15 mouse cellular contexts compared by ENCODE assay signal in the genomic region with DNA sequence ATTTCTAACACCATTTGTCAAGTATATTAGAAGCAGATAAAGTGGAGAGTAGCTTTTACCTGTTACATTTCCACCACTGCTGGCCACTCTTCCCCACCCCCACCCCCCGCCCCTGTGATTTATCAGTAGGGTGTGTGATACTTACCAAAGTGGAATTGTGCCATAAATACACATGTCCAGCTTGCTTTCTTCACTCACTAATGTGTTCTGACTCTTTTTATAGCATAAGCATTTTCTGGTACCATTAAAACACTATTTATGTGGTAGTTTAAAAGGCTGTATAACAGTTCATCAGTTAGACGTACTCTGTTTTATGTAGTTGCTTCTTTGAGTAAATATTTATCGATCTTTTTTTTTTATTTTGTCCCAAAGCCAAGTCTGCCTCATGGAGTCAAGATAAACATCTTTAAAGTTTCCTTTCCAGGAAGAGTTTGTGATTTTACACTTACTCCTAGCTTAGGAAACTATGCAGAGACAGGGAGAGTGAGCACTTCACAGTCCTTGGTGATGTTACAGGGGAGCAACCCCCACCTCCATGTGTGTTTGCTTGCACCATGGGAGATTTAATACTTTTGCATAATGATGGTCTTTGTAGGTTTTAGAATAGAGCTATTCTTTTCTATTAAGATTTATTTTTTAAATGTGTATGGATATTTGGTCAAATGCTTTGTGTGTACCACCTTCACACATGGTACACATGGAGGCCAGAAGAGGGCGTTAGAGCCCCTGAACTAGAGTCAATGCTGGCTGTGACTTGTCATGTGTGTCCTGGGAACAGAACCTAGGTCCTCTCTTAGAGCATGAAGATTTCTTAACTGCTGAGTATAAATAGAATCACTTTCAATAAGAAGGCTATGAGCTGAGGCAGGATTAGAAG. TPM values are rescaled to one million over a fixed set of nuclear protein-coding genes. Genes with fewer than 3 reads are reported as not detected.
DNase-seq lines count a peak whose midpoint lies in the region; ATAC-seq and TF ChIP-seq lines count a peak whose summit lies in the region.
"Had no signal": no experiment of that assay in that cellular context is flagged by ENCODE, and none has a peak within 500 bp of the region (broad histone marks: within the 10 kb centered on the region; RNA-seq: fewer than 3 reads in every experiment).

No protein-coding gene starts in this region.

- POLR2A ChIA-PET in Patski (lab: Charles Lee): interaction anchor here (0.9 to 1.2 kb wide), 2 partner anchors 23 to 41 kb away, joined by 3 to 4 read pairs; a partner anchor contains a TSS

- peak overlapping the region; percentile 68 for H3K27ac ChIP-seq in heart, embryonic 15.5 days
- no peak overlapping the region for H3K27ac ChIP-seq in liver, adult 2 months (replicated peaks; ENCODE audit: insufficient read depth, low read depth, low read length)
- no peak overlapping the region for H3K27ac ChIP-seq in liver, embryonic 11.5 days (ENCODE audit: low read depth, low read length)
- H3K27ac ChIP-seq in intestine, postnatal 0 days (ENCODE audit: low read depth, low read length): no peak overlapping the region
- H3K27ac ChIP-seq: embryonic facial prominence, embryonic 12.5 days; hindbrain, embryonic 14.5 days; limb, embryonic 12.5 days had no signal

- 0 out of 2 replicates have a peak overlapping the region, but pooled peaks have one; percentile 19 for H3K4me2 ChIP-seq in heart, embryonic 15.5 days
- H3K4me2 ChIP-seq in liver, embryonic 11.5 days: no peak overlapping the region
- H3K4me2 ChIP-seq in intestine, postnatal 0 days (replicated peaks; ENCODE audit: low read depth): no peak overlapping the region
- H3K4me2 ChIP-seq: embryonic facial prominence, embryonic 12.5 days; hindbrain, embryonic 14.5 days; limb, embryonic 12.5 days had no signal

- ATAC-seq in heart, embryonic 15.5 days (replicated peaks; ENCODE audit: insufficient number of reproducible peaks, insufficient read depth, low FRiP score, low read depth): no peak; the same call in 1 of the 2 replicates
- no peak for ATAC-seq in liver, embryonic 11.5 days (replicated peaks; ENCODE audit: low FRiP score)
- ATAC-seq in Patski: no peak
- no peak for ATAC-seq in intestine, postnatal 0 days
- ATAC-seq: forebrain, embryonic 16.5 days had no signal

- WGBS in heart, embryonic 15.5 days: 42% methylated on average over 4 of the region's 4 CpGs
- WGBS in liver, adult 2 months: 29% methylated on average over 4 of the region's 4 CpGs
- 76% methylated on average over 4 of the region's 4 CpGs for WGBS in liver, embryonic 11.5 days
- WGBS in intestine, postnatal 0 days: 36% methylated on average over 4 of the region's 4 CpGs

- H3K9me3 ChIP-seq in heart, embryonic 15.5 days (replicated peaks): no peaks in the 10 kb centered on the region
- H3K9me3 ChIP-seq in liver, embryonic 11.5 days (ENCODE audit: control insufficient read depth, low read length): no peaks in the 10 kb centered on the region
- H3K9me3 ChIP-seq in intestine, postnatal 0 days (ENCODE audit: control insufficient read depth): no peaks in the 10 kb centered on the region
- H3K9me3 ChIP-seq: embryonic facial prominence, embryonic 12.5 days; limb, embryonic 12.5 days had no signal

- CTCF ChIA-PET in Patski (lab: Charles Lee): interaction anchor here (1.1 to 6.5 kb wide), 9 partner anchors 12 to 56 kb away, joined by 3 to 54 read pairs (median 11); a partner anchor contains a TSS

- TF ChIP-seq POLR2A in liver, adult 2 months (IDR thresholded peaks at IDR 0.05; ENCODE audit: extremely low read depth, insufficient read depth, low read length): no peak

- no peak for TF ChIP-seq CTCF in liver, adult 2 months (IDR thresholded peaks at IDR 0.05; ENCODE audit: low read depth, low read length)
- TF ChIP-seq CTCF in Patski (IDR thresholded peaks at IDR 0.05): peak; percentile 35
- TF ChIP-seq CTCF in intestine, postnatal 0 days (IDR thresholded peaks at IDR 0.05; ENCODE audit: low read depth): peak; percentile 49; the same call in 1 of the 2 replicates

- in situ Hi-C loops in Patski (cut with MboI; ENCODE audit: low pct_unique_long_range_greater_than_20kb): no loop called here

- peaks cover 35% of the 10 kb centered on the region for H3K4me1 ChIP-seq in heart, embryonic 15.5 days (replicated peaks)
- H3K4me1 ChIP-seq in liver, adult 2 months (ENCODE audit: control insufficient read depth, insufficient read depth, low read length): peaks cover 17% of the 10 kb centered on the region
- no peaks in the 10 kb centered on the region for H3K4me1 ChIP-seq in liver, embryonic 11.5 days (replicated peaks; ENCODE audit: control insufficient read depth, insufficient read depth, low read length)
- H3K4me1 ChIP-seq in intestine, postnatal 0 days (replicated peaks; ENCODE audit: control insufficient read depth, insufficient read depth, low read length): 0 out of 2 replicates have a peak, but pooled peaks cover 5% of the 10 kb centered on the region
- H3K4me1 ChIP-seq: embryonic facial prominence, embryonic 12.5 days; limb, embryonic 12.5 days had no signal

- intact Hi-C loops in heart, postnatal 14 days (cut with DNase I): loop anchor here (5.0 kb wide), 1 partner anchor 249 kb away; no protein-coding TSS in a partner anchor

- DNase-seq in heart, postnatal 14 days: no peak
- DNase-seq in liver, adult 2 months (ENCODE audit: extremely low read depth, low read depth, low spot score): peak; percentile 66
- no peak for DNase-seq in liver, embryonic 11.5 days (ENCODE audit: low spot score)
- no peak for DNase-seq in Patski (ENCODE audit: low read depth, low spot score)
- DNase-seq in layer of hippocampus, adult 18-20 months (ENCODE audit: low spot score in 2 of 2): no peak
- DNase-seq in ovary, postnatal 36 days (ENCODE audit: low spot score): no peak
- DNase-seq: cerebellum, adult 9-10 months; layer of hippocampus, adult 9-11 months; thymus, postnatal 4 days had no signal

- H3K27me3 ChIP-seq in heart, embryonic 15.5 days: no peaks in the 10 kb centered on the region
- no peaks in the 10 kb centered on the region for H3K27me3 ChIP-seq in liver, adult 2 months (ENCODE audit: control insufficient read depth, insufficient read depth, low read length)
- H3K27me3 ChIP-seq in liver, embryonic 11.5 days (replicated peaks; ENCODE audit: control insufficient read depth, insufficient read depth, low read length): no peaks in the 10 kb centered on the region
- H3K27me3 ChIP-seq in Patski: no peaks in the 10 kb centered on the region
- no peaks in the 10 kb centered on the region for H3K27me3 ChIP-seq in intestine, postnatal 0 days (replicated peaks; ENCODE audit: control insufficient read depth, insufficient read depth, low read length)
- H3K27me3 ChIP-seq: embryonic facial prominence, embryonic 12.5 days; limb, embryonic 12.5 days had no signal

- no peaks in the 10 kb centered on the region for H3K79me2 ChIP-seq in liver, adult 2 months (ENCODE audit: control insufficient read depth, insufficient read depth, low read length)

- peaks cover 24% of the 10 kb centered on the region for H3K36me3 ChIP-seq in heart, embryonic 15.5 days
- H3K36me3 ChIP-seq in liver, adult 2 months (ENCODE audit: control insufficient read depth, insufficient read depth, low read length): peaks cover 11% of the 10 kb centered on the region
- H3K36me3 ChIP-seq in liver, embryonic 11.5 days (ENCODE audit: control insufficient read depth, insufficient read depth, low read length): peaks cover 10% of the 10 kb centered on the region
- peaks cover 25% of the 10 kb centered on the region for H3K36me3 ChIP-seq in intestine, postnatal 0 days (ENCODE audit: control insufficient read depth, insufficient read depth)

- no peak overlapping the region for H3K4me3 ChIP-seq in heart, embryonic 15.5 days
- no peak overlapping the region for H3K4me3 ChIP-seq in liver, adult 2 months (ENCODE audit: insufficient read depth, low read depth, low read length)
- H3K4me3 ChIP-seq in liver, embryonic 11.5 days (ENCODE audit: low read depth, low read length): no peak overlapping the region
- no peak overlapping the region for H3K4me3 ChIP-seq in intestine, postnatal 0 days (ENCODE audit: low read depth, low read length)
- H3K4me3 ChIP-seq: embryonic facial prominence, embryonic 12.5 days; limb, embryonic 12.5 days had no signal

- no peak overlapping the region; the same call in 1 of the 2 replicates for H3K9ac ChIP-seq in heart, embryonic 15.5 days
- H3K9ac ChIP-seq in liver, adult 2 months (ENCODE audit: low read depth, low read length): no peak overlapping the region
- no peak overlapping the region for H3K9ac ChIP-seq in liver, embryonic 11.5 days (ENCODE audit: low read depth, low read length)
- H3K9ac ChIP-seq in intestine, postnatal 0 days (ENCODE audit: low read depth, low read length): no peak overlapping the region
- H3K9ac ChIP-seq: embryonic facial prominence, embryonic 12.5 days; hindbrain, embryonic 14.5 days; limb, embryonic 12.5 days had no signal

RNA-seq across cellular contexts. Expression of a gene that starts 23.1 kb away (rescaled TPM):
- polyA plus RNA-seq in heart, embryonic 15.5 days (2015; fragmentation: Nextera tagmentation; extraction: Ambion mirVana): 43.9 and 45.3 TPM in 2 replicates
- 10 to 100 TPM; 33.7 to 38.1 TPM for total RNA-seq in heart, postnatal 14 days (2021)
- 62.3 and 74.3 TPM in 2 replicates for total RNA-seq in liver, adult 2 months (2014; rRNA removed)
- 7.7 and 9.4 TPM in 2 replicates for polyA plus RNA-seq in liver, adult 2 months (2012; rRNA removed)
- 44.5 and 55.3 TPM in 2 replicates for polyA plus RNA-seq in liver, embryonic 11.5 days (2014; fragmentation: Nextera tagmentation; extraction: Ambion mirVana)
- 65.2 TPM for polyA plus RNA-seq in Patski (2021)
- polyA plus RNA-seq in intestine, postnatal 0 days (2015; fragmentation: Nextera tagmentation; extraction: Ambion mirVana): 37.3 and 42.6 TPM in 2 replicates
- 10 to 100 TPM; 61.8 to 62.3 TPM for total RNA-seq in layer of hippocampus, adult 18-20 months (2021)

RNA-seq across cellular contexts. Expression of a gene that starts 28.0 kb away (rescaled TPM):
- 50.3 and 56.1 TPM in 2 replicates for polyA plus RNA-seq in heart, embryonic 15.5 days (2015; fragmentation: Nextera tagmentation; extraction: Ambion mirVana)
- 10 to 100 TPM; 41.9 to 43.6 TPM for total RNA-seq in heart, postnatal 14 days (2021)
- 19.7 and 22.2 TPM in 2 replicates for total RNA-seq in liver, adult 2 months (2014; rRNA removed)
- polyA plus RNA-seq in liver, adult 2 months (2012; rRNA removed): 15.9 and 24.6 TPM in 2 replicates
- polyA plus RNA-seq in liver, embryonic 11.5 days (2014; fragmentation: Nextera tagmentation; extraction: Ambion mirVana): 41.7 and 42.2 TPM in 2 replicates
- 51.9 TPM for polyA plus RNA-seq in Patski (2021)
- 40.6 and 42.9 TPM in 2 replicates for polyA plus RNA-seq in intestine, postnatal 0 days (2015; fragmentation: Nextera tagmentation; extraction: Ambion mirVana)
- 1 to 10 TPM; 6.9 to 7.8 TPM for total RNA-seq in layer of hippocampus, adult 18-20 months (2021)
